Mouse (Mus musculus): ENCODE measurements around the gene Ets2.
"Not testable (repeated sequence)": the region's sequence is repeated elsewhere in the genome, so short reads cannot be mapped to it uniquely, and the experiment has no call there.

Gene Ets2

DNA sequence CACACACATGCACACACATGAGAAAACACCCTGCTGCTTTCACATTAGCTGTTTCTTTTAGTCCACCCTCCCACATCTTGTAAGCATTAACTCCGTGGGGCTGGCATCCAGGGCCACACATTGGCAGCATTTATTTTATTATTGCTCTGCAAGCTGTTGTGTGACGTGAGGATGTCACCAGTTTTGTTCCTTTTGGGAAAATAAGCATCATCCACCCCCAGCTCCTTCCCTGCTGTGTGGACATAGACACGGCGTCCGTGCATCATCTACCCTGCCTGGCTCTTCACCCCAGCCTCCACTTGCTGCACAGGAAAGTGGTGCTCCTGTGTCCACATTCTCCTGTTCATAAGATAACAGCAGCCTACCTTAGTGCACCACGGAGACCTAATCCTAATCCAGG is 27.9 kb downstream of the Ets2 start:
- in situ Hi-C loops (cut with MboI, MseI), result no loop called here

DNA sequence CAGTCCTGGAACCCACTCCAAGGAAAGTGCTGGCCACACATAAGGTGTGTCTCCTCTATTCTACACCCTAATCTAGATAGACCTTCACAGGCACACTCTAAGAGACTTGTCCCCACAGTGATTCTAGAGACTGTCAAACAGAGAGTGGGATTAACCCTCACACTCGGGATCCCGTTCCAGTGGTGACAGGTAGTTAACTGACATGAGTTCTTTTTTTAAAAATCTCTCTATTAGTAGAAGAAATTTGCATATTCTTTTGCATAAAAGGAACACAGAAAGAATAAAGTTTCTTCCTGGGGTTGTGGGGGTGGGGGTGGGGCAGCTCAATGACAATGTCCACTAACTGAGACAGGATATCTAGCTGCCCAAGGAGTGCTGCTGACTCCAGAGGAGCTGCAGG is 32.9 kb downstream of the Ets2 start:
- in situ Hi-C loops (cut with MboI, MseI), result no loop called here

DNA sequence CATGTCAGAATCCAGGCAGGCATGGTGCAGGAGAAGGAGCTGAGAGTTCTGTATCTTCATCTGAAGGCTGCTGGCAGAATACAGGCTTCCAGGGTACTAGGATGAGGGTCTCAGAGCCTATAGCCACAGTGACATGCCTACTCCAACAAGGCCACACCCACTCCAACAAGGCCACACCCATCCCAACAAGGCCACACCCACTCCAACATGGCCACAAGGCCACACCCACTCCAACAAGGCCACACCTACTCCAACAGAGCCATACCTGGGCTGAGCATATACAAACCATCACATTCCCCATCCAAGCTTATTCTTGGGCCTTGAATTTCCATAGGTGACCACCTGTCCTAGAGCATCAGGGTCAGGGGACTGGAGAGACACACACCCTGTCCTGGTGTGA is 34.2 kb downstream of the Ets2 start:
- in situ Hi-C loops (cut with MboI, MseI), result no loop called here

DNA sequence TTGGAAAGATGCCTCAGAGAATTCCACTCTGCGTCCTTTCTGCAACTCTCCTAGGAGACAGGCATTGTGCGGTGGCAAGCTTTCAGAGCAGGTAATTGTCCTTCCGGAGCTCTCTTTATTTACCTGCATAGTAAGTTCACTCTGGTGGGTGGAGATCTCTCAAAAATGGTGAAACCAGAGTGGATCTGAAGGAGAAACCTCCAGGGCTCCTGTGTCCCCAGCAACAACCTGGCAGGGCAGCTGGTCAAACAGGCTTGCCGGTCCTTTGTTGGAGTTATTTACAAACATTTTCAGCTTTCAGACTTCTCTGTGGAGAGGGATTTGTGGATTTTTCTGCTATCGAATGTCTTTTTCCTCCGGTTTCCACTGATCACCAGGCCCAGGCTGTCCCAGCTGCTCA is 34.6 kb downstream of the Ets2 start:
- in situ Hi-C loops (cut with MboI, MseI), result no loop called here

DNA sequence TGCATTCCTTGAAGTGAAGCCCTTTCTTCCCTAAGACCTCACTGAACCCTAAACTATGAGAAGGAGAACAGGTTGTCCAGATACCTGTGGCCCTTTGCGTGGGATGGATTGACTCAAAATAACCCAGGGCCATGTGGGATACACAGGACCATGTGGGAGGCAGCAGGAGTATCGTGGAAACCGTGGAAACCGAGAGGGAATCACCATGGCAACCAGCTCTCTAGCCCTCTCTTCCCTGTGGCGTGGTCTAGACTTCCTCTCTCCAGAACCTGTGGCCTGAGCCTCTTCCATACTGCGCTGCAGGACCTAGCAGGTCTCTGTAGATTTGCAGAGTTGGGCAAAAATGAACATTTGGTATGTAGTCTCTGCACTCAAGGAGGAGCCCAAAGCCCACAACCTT is 37.6 kb downstream of the Ets2 start:
- in situ Hi-C loops (cut with MboI, MseI), result no loop called here

DNA sequence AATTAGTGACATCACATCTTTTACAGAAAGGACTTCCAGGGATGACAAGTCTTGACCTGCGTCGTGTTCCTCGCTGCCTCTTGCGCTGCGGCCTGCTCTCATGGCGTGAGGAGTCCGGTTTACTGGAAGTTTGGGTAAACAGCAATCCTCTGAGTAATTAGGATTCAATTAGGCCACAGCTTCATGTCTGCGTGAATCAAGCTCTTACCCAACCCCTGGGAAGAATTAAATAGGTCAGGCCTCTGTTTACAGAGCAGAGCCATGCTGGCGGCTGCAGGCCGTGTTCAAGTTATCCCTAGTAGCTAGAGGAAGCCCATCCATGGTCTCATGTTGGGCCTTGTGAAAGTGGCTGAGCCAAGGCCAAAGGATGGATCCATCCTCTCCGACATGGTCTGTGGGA is 39.5 kb downstream of the Ets2 start:
- in situ Hi-C loops (cut with MboI, MseI), result no loop called here

DNA sequence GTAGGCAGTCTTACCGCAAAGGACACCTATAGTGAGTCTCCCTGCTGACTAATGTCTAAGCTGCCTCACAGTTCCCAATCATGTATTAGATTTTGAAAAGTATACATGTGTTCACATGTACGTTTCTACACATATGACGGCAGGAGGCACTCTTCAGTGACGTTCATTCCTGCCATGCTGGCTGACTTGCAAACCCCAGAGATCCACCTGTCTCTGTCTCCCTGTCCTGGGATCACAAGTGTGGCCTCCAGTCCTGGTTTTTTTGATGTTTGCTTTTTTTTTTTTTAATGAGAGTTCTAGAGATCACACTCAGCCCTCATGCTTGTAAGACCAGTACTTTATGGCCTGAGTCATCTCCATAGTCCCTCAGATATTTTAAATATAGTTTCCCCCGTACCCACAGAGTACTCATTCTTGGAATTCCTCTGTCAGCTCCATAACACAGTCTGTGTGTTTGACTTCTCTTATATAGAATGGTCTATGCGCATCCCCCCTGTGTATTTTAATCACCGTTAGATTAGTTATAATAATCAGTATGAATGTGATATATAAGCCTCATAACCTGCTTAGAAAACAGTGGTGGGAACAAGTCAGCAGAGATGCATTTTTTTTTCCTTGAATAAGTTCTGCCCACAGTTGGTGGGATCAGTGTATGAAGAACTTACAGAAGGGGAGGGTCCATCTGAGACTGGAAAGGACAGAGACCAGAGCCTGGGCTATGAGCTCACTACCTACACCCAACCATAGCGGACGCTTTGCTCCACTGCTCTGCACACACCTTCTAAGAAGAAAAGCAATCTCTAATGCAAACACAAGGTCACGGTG is 40.3 kb downstream of the Ets2 start:
- in situ Hi-C loops (cut with MboI, MseI), result no loop called here

DNA sequence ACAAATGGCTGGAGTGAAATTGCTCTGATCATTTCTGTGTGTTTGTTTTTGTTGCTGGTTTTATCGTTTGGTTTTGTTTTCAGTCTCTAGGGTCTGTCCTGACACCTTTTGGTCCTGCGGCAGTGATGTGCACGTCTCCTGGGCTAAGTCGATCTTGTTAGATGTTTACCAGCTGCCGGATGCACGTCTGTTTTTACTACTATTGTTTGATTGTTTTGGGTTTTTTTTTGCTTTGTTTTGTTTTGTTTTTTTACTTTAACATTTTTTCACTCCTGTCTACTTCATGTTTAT is 40.8 kb downstream of the Ets2 start:
- in situ Hi-C loops (cut with MboI, MseI), result no loop called here

DNA sequence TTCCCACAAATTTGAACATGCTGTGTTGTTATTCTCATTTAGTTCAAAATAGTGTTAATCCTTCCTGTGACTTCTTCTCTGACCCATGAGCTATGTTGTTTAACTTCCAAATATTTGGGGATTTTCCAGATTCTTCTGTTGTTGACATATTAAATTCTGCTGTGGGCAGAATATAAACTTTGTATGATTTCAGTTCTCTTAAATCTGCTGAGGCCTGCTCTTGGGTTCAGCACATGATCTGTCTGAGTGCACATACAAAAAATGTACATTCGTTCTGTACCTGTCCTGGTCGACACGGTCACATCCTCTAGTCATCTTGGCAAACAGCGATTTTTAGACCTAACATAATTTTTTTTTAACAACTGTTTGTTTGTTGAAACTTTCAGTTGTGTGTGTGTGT is 41.2 kb downstream of the Ets2 start:
- in situ Hi-C loops (cut with MboI, MseI), result no loop called here

DNA sequence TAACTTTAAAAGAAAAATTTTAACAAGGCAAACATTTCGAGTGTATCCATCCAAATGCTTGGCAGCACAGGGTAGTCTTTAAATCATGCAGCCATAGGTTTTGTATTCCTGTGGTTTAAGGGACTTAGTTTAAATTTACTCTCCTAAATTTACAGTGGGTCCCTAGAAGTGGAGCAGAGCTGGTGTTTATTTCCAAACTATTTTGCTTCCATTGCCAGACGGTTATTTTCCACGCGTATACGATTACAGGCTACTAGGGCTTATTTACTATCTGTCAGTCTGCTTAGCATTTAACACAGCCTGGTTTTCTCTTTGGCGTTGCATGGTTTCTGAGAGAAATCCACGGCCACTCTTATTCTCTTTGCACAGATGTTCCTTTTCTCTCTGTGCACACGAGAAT is 42.9 kb downstream of the Ets2 start:
- in situ Hi-C loops (cut with MboI, MseI), result no loop called here

DNA sequence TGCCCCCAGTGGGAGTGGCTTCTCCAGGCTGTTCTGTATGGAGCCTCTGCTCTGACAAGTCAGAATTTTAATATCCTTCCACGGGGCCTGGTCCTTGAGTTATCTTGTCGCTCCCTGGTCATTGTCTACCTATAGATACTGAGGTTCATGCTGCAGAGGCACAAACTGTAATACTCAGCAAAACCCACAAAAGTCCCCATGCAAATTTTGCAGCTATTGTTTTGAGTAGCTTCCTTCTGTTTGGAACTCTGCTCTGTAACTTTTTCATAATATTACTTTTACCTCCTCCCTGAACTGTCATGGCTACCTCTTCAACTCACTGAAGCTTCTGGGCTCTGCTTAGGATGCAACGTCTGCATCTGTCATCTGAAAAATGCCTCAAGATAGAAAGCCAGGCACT is 43.8 kb downstream of the Ets2 start:
- in situ Hi-C loops (cut with MboI, MseI), result no loop called here

DNA sequence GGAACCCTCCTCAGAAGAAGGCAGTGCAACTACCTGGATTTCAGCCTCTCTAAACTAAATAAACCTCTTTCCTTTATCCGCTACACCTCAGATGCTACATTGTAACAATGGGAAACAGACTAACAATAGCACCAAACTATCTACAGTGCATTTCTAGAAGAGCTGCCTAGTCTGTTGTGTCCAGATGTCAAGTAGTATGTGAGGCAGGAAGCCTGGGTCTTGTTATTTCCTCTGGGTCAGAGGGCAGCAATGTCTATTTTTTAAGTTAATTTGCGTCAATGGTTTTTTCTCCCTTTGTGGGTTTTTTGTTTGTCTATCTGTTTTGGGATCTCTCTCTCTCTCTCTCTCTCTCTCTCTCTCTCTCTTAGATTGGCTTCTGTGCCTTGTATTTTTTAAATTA is 44.7 kb downstream of the Ets2 start:
- in situ Hi-C loops (cut with MboI, MseI), result no loop called here

DNA sequence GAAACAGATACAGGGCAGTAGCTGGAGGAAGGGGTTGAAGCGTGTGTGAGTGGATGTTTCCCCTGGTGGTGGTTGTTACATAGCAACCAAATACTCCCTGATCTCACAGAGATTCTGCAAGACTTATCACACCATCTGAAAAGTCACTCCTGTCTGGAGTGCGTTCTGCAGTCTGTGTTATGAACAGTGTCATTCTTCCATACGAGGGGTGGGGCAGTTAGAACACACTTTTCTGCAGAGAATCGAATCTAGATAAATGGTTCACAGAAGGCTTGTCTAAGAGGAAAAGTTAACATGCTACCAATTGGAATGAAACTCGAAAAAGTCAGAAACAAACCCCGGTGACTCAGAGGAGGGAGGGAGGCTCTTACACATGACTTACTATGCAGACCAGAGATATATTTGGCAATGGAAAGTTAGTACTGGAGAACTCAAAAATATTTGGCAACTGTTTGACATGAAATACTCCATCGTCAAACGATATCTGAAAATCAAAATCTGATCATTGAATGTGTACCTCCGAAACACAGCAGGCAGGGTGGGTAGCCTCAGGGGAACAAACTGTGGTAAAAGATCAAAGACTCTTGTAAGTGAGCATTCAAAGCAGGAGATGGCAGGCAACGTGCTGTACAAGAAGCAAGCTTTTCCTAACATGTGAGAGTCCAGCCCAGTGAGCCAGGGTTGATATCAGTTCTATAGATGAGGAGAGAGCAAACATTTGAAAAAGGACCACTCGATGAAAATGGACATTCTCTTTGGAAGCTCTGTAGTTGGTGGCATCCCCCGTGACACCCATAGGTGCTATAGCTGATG is 47.6 kb downstream of the Ets2 start:
- in situ Hi-C loops (cut with MboI, MseI), result no loop called here

DNA sequence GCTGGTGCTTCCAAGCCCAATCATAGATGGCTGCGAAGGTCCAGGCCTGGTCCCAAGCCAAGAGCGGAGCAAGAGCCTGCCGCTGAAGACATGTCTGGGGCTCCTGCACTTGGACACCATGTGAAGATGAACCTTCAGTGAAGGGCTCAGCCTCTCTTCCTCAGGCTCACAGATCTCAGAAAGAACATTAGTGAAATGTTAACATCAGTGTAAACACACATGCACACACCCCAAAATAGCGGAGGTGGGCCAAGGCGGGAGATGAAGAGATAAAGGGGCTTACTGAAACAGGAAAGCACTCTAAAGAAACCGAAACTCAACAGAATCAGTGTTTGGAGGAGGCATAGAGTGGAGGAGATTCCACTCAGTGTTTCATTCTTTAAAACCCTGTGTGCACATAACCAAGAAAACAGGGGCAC is 48.3 kb downstream of the Ets2 start:
- in situ Hi-C loops (cut with MboI, MseI), result no loop called here

DNA sequence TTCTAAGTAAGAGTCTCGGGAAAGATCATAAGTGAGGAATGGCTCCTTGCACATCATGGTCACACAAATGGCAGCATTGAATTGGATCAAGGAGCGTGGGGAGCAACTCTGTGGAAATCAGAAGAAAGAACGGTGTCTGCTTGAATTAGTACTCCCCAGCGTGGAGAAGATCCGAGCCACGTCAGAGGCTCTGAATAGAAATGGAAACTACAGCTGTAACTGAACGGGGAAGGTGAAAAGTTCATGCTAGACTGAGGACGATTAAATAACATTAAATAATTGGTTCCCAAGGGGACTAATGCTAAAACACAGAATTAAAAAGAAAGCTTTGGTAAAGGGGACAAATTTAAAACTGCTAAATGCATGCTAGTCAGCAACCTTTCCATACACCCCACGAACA is 50.6 kb downstream of the Ets2 start:
- in situ Hi-C loops (cut with MboI, MseI), result no loop called here

DNA sequence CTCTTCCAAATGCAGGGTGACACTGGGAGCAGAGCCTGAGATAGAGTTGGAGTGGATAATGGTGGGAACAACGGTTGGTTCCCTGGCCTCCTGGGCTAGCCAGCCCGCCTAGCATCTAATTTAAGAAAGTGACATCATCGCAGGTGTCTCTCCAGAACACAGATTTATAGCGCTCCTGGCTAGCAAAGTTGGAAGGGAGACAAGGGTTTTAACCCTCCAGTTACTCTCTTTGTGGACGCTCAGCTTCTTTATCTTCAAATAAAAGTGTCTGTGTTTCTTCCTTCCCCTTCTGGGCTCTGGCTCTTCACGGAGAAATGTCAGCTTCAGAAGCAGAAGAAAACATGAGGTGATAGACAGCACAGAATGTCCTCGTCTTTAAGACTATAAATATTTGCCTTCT is 51.4 kb downstream of the Ets2 start:
- in situ Hi-C loops (cut with MboI, MseI), result no loop called here

DNA sequence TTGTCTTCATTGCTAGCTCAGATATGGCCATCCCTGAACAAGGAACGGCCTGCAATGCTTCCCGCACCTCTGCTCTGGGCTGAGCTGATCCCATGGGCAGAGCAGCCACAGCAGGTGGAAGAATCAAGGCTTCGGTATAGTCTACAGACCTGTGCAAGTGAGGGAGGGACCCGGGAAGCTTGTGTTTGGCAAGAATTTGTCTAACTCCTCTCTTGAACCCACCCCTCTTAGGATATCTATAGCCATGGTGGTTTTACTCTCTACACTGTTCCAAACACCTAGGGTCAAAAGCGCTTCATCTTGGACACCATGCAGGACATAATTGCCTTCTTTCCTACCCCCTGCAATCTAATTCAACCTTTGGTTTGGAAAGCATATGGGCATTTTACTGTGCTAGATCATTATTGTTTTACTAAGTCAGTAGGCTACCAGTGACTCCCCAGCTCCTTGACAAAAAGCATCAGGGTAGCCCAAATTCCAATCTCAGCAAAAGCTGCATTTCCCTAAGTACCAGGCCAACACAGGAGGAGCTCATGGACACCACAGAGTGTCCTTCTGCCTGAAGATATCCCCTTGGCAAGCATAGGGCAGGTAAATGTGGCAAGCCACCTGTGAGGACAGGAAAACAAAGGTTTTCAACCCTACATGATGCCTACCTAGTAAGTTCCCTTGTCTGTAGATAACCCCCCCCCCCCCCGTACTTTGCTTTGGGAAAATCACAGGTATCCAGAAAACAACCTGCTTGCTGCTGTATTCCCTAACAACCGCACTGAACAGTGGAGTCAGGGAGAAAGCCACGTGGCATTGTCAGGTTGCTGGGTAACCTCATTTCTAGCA is 57.5 kb downstream of the Ets2 start:
- in situ Hi-C loops (cut with MboI, MseI), result no loop called here

DNA sequence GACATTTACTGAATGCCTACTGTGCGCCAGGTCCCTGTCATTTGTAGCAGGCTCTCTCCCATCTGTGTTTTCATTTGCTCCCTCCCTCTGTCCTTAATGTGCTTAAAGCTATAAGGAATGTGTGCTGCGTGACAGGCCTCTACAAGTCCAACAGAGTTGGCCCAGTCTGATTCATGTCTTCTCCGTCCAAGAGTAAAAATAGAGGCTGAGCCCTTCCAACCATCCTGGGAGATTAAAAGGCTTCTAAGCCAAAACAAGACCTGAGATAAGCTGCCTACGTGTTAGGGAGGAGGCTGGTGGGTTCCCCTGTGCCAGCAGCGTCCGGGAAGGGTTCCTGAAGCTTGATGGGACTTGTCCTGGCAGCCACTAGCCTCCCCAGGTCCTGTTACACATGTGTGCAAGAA is 58.1 kb downstream of the Ets2 start:
- in situ Hi-C loops (cut with MboI, MseI), result no loop called here

DNA sequence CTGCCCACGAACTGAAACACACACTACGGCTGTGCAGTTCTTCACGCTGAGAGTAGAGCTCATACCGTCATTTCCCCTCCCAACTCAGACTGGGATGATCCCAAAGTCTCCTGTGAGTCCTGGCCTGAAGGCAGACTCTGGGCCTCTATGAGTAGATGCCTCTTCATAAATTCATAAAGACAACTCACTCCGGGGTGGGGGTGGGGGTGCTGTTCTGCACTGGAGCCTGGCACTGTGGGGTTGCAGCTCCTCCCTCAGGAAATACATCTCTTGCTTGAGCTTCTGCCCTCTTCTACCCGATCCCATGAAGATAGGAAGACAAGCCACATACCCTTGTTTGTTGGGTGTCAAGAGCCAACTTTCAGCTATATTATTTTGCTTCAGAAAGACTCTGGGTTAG is 59.9 kb downstream of the Ets2 start:
- in situ Hi-C loops (cut with MboI, MseI), result no loop called here

DNA sequence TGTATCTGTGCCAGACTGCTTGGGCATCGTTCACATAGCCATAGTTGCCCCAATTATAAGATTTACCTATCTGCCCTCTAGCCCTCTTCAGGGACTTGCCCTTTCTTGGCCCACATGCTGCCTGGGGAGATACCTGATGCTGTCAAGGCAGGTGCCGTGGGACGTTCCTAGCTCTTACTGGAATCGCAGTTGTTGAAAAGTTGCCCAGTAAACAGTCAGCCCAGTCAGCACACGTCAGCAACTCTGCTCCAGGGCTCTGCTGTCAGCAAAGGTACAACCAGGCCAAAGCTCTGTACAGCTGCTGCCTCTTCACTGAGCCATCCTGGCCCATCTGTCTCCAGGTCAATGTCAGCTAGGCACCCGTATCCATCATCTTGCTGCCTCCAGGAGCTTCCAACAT is 61.3 kb downstream of the Ets2 start:
- in situ Hi-C loops (cut with MboI, MseI), result no loop called here

DNA sequence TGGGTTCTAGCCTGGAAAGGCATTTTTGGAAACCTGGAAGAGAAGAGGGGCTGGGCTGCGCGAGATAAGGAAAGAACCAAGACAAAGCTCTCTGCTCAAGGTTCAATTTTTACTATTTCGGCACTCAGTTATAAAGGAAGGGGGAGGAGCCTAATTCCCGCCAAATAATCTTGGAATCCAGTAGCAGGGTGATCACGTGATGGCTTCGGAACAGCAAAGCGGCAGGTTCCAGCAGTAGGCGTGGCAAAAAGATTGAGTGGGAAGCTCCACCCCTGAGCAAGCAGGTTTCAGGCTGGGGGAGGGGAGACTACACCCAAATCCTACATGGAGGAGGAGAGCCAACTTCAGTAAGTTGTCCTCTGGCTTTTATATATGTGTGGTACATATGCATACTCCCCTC is 62.2 kb downstream of the Ets2 start:
- in situ Hi-C loops (cut with MboI, MseI), result not testable (repeated sequence)

DNA sequence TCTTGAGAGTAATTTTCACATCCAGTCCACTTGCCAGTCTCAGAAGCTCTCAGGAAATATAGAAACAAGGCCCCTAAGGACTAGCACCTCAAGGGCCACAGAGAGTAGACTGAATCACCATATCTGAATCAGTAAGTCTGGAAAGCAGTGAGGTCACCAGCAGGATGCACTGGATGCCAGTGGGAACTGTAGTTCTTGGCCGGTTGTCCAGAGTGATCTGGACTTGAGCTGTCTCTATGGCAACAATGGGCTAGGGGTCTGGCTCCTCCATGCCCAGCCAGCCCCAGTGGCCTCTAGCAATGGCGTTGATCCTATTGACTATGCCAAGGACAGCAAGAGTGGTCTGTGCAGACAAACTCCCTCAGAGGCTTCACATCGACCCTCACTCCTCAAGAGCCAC is 64.3 kb downstream of the Ets2 start:
- in situ Hi-C loops (cut with MboI, MseI), result no loop called here

DNA sequence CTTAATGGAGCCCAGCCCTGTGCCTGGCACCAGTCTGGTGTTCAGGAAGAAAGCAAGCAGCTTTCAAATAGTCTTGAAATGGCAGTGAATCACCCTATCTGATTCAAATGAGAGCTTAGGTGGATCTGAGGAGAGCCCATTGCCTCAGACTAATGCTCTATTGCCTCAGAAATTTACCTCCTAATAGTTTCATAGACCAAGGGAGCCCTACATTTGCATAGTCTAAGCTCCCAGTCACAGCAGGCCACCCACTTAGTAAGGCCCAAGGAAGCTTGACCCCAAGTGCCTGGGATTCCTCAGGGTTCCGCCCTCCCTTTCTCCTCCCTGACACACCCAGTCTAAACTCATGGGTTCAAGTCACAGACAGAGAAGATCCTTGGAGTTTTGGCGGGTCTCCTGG is 65.4 kb downstream of the Ets2 start:
- in situ Hi-C loops (cut with MboI, MseI), result no loop called here

Data from regulatory T cell (primary cell).